Mouse (Mus musculus) bone marrow, adult 2 months (tissue): ENCODE measurements around the gene Mical3. TPM values are rescaled to one million over a fixed set of nuclear protein-coding genes. Genes with fewer than 3 reads are reported as not detected.

Source experiments
- H3K27ac ChIP-seq: fragments of 200-500 bp; 2 replicates; pipeline ENCODE4 v1.5.1; 2012; ENCODE audit warnings: low read depth, mild to moderate bottlenecking, control low read depth, inconsistent platforms, low read length; ENCODE audit not compliant: control insufficient read depth, poor library complexity, insufficient read depth
- H3K4me1 ChIP-seq: fragments of 200-500 bp; 2 replicates; pipeline ENCODE4 v1.6.1; 2011; ENCODE audit warnings: low read length; ENCODE audit not compliant: control insufficient read depth, insufficient read depth
- H3K4me3 ChIP-seq: fragments of 200-500 bp; replicated peaks from 2 replicates; pipeline ENCODE3; 2011; ENCODE audit warnings: mild to moderate bottlenecking, low read depth, low read length, control low read depth; ENCODE audit not compliant: control insufficient read depth
- CTCF ChIP-seq: fragments of 200-500 bp; IDR thresholded peaks from 2 replicates; pipeline ENCODE4 v1.5.1; 2011; ENCODE audit warnings: low read length, control low read depth; ENCODE audit not compliant: control insufficient read depth, insufficient read depth
- POLR2A ChIP-seq: fragments of 200-500 bp; IDR thresholded peaks from 2 replicates; pipeline ENCODE4 v1.6.1; 2011; ENCODE audit warnings: low read depth, mild to moderate bottlenecking, control low read depth, low read length, borderline replicate concordance; ENCODE audit not compliant: control insufficient read depth
- WGBS: fragments of 180-500 bp; shearing (Covaris S2); methylation state at CpG from one replicate; pipeline ENCODE4 v1.1.7; 2018; 5-methylcytosine and 5-hydroxymethylcytosine counted together
- polyA plus RNA-seq: library from polyadenylated mRNA; stranded (reverse); fragments of >200 nt; gene quantifications from 2 replicates; pipeline ENCODE4 v1.2.4, GENCODE M21; 2011; ENCODE audit warnings: low replicate concordance; ENCODE audit not compliant: missing spikeins, insufficient read depth, insufficient read length

Gene Mical3
- polyA plus RNA-seq, 1 experiment: 53.1 TPM

DNA sequence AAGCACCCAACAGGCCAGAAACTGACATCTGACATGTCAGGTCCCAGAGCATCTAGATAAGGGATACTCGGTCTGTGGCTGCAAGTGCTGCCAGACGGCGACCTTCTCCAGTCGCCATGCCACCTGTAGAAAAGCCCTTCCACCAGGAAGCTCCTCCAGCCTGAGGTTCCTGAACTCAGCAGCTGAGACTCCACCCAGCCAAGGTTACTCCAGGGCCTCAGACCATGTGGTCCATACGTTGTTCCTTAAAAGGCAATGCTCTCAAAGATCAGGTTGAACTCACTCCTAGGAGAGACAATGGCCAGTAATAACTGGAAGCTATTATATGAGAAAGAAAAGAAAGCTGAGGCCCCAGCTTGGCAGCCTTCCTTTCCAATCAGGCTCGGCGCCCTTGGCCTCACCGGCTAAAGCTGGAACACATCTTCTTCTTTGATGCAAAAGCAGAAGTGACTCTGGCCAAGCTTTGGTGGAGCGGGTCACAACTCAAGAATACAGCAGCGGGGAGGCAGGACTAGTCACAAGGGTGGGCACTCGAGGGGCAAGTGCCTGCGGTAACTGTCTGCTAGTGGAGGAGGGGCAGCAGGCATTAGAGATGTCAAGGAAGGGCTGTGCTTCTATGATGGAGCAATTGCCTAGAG, 53.8 kb downstream of the Mical3 start:
- Histone ChIP-seq H3K4me3 (no peak overlapping the region), H3K4me1 (peaks cover 4% of the 10 kb centered on the region; the same call in 1 of the 2 replicates), H3K27ac (no peak overlapping the region)
- no peak for TF ChIP-seq CTCF
- no peak for TF ChIP-seq POLR2A
- 15% methylated on average over 12 of the region's 12 CpGs for WGBS

DNA sequence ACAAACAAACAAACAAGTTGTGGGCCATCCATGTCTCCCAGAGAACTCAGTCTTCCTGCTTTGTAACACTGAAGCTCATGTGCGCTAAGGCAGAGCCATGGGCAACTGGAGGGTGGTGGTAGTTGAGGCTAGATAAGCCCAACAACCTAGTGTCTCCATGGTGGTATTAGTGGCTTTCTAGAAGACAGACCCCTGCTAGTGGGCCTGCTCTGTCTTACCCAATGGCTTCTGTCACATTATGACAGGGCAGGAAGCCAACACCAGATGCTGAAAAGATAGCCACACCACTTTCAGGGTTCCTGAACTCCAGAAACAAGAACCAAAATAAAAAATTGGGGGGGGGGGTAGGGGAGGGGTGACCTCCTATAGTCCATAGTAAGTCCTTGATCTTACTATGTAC, 55.0 kb downstream of the Mical3 start:
- TF ChIP-seq POLR2A: no peak
- no peak for TF ChIP-seq CTCF
- Histone ChIP-seq H3K27ac (no peak overlapping the region), H3K4me3 (no peak overlapping the region), H3K4me1 (peaks cover 6% of the 10 kb centered on the region; the same call in 1 of the 2 replicates)
- WGBS: 52% methylated on average over 1 of the region's 1 CpGs

DNA sequence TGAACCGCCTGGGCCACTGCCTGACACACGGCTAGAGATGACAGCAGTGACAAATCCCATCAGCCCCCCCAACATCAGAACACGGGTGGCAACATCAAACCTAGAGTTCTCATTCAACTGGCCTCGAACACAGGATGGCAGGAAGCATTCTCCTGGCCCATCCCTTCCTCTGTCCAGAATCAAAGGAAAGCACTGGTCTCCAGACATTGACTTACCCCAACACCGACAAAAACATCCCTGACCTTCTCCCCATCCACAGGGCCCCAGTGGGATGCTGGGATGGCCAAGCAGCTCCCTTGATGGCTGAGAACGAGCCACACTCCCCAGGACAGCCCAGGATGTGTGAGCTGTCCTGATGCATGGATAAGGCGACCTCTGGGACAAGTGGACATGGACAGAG, 57.5 kb downstream of the Mical3 start:
- TF ChIP-seq CTCF (no peak), POLR2A (no peak)
- Histone ChIP-seq H3K4me3 (no peak overlapping the region), H3K27ac (no peak overlapping the region), H3K4me1 (peaks cover 12% of the 10 kb centered on the region; the same call in 1 of the 2 replicates)
- 78% methylated on average over 7 of the region's 7 CpGs for WGBS

DNA sequence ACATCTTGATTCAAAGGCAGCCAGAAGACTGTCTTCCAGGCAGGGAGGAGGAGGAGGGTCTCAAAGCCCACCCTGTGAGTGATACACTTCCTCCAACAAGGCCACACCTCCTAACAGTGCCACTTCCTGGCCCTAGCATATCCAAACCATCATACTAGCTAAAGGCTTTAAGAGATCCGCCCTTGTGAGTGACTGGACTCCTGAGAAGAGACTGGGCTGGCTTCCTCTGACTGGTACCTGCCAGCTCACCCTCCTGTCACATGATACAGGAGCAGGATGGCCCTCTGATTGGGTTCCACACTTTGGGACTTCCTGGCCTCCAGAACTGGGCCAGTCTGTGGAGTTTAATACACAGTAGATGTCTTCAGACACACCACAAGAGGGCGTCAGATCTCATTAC, 58.2 kb downstream of the Mical3 start:
- 66% methylated on average over 2 of the region's 2 CpGs for WGBS
- TF ChIP-seq POLR2A (no peak), CTCF (no peak)
- no peak overlapping the region for H3K4me3 ChIP-seq
- no peak overlapping the region for H3K27ac ChIP-seq
- H3K4me1 ChIP-seq: peaks cover 12% of the 10 kb centered on the region

DNA sequence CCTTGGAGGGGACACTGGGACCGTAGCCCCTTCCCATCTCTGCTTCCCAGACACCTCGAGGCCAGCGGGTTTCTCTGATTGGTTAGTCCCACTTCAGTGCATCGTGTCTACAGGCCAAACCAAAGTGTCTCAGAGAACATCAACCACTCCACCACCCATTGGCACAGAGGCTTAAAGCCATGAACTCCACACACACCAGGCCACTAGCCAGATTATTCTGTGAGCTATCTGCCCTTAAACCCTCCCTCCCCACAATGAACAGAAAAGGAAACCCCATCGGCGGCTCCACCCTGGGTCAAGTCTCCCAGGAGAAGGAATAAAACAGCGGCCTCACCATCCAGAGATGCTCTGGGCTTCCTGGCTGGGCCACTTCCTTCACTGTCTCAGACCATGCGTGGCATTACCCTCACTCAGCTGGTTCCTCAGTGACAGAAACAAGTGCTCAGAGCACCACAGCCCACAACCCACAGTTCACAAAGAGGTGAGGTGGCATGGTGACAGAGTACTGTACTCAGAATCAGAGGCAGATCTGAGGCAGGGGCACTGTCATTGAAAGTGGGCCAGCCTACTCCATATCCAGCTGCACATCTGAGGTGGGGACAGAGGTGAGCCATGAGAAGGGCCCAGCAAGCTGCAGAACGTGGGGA, 60.1 kb downstream of the Mical3 start:
- Histone ChIP-seq H3K4me3 (no peak overlapping the region), H3K27ac (no peak overlapping the region), H3K4me1 (peaks cover 10% of the 10 kb centered on the region)
- 34% methylated on average over 9 of the region's 9 CpGs for WGBS
- no peak for TF ChIP-seq POLR2A
- no peak for TF ChIP-seq CTCF

DNA sequence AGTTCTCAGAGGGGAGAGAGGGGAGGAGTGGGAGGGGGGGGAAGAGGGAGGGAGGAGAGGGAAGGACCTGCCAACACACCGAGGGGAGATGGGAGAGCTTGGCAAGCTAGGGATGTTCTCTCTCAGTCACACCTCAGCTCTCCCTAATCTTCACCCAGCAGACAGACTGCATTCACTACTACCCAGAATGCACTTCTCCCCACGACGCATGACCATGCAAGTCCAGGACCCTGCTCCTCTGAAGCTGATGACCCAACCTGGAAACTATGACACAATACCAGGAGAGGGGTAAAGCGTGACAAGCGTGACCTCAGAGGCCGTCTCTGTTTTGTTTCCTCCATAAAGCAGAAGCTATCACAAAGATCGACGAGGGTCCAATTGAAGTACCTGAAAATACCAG, 61.6 kb downstream of the Mical3 start:
- Histone ChIP-seq H3K4me1 (peaks cover 8% of the 10 kb centered on the region), H3K27ac (no peak overlapping the region), H3K4me3 (no peak overlapping the region)
- TF ChIP-seq CTCF: no peak
- no peak for TF ChIP-seq POLR2A
- whole genome bisulfite sequencing: 31% methylated on average over 8 of the region's 8 CpGs

DNA sequence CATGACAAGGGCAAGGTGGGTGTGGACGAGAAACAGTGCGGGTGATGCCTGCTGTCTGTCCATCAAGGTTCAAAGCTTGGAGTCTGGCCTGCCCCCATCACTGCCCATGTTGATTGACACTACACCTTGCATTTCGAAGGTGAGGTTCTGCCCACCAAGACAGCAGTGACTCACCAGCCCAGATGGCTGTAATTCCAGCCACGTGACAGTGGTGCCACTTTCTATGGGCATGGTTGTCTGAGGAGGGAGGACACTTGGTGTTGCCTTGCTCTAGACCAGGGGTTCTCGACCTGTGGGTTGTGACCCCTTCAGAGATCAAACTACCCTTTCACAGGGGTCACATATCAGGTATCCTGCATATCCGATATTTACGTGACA, 62.7 kb downstream of the Mical3 start:
- no peak overlapping the region for H3K4me3 ChIP-seq
- H3K4me1 ChIP-seq: peaks cover 8% of the 10 kb centered on the region
- TF ChIP-seq CTCF (no peak), POLR2A (no peak)
- WGBS: 91% methylated on average over 7 of the region's 7 CpGs
- H3K27ac ChIP-seq: no peak overlapping the region

DNA sequence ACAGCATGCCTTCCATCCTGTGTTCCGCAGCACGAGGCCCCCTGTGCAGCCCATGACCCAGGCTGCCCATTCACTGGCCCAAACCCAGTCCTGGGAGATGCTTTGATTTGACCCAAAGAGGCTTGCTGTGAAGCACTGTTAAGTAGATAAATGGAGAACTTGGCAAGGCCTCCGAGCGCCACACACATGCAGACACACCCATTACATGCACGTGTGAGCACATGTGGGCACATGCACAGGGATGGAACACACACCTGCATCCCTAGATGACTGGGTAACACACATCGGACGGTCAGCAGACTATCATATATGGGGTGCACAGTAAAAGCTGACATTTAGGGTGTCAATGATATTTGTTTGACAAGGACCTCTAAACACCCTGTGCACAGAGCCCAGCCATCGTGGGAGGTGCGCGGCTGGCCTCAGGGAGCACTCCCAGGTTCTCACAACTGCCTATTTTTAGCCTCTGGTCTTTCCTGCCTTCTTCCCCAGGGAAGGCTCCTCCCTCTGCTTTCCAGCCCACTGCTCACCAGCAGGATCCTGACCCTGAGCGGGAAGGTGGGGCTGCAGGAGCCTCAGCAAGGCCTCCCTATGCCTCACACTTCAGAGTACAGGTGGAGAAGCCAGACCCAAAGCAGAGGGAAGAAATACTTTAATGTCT, 63.2 kb downstream of the Mical3 start:
- WGBS: 68% methylated on average over 11 of the region's 11 CpGs
- TF ChIP-seq CTCF (no peak), POLR2A (no peak)
- Histone ChIP-seq H3K4me3 (no peak overlapping the region), H3K4me1 (peaks cover 8% of the 10 kb centered on the region), H3K27ac (no peak overlapping the region)
